Mouse (Mus musculus): ENCODE results near the gene Ccdc120. TPM values are rescaled to one million over a fixed set of nuclear protein-coding genes. Genes with fewer than 3 reads are reported as not detected.
"Not testable (repeated sequence)": the region's sequence is repeated elsewhere in the genome, so short reads cannot be mapped to it uniquely, and the experiment has no call there.

Gene Ccdc120
- polyA plus RNA-seq, 1 experiment from 2014 or later: 4.1 TPM

- Histone ChIP-seq H3K9ac (no peak overlapping the region), H3K9me3 (replicated peaks) (no peaks in the 10 kb centered on the region), H3K27me3 (no peaks in the 10 kb centered on the region), H3K4me3 (no peak overlapping the region), H3K4me1 (replicated peaks) (peaks cover 8% of the 10 kb centered on the region), H3K27ac (no peak overlapping the region), H3K4me2 (no peak overlapping the region), H3K36me3 (no peaks in the 10 kb centered on the region; the same call in 1 of the 2 replicates)
- 77% methylated on average over 7 of the region's 7 CpGs for WGBS
- no peak for ATAC-seq (replicated peaks; ENCODE audit: insufficient number of reproducible peaks, insufficient read depth, low FRiP score, low read depth)
These were observed 26.6 kb downstream of the Ccdc120 start for GRCm38 (mm10) chrX:7724135-7724534.

DNA sequence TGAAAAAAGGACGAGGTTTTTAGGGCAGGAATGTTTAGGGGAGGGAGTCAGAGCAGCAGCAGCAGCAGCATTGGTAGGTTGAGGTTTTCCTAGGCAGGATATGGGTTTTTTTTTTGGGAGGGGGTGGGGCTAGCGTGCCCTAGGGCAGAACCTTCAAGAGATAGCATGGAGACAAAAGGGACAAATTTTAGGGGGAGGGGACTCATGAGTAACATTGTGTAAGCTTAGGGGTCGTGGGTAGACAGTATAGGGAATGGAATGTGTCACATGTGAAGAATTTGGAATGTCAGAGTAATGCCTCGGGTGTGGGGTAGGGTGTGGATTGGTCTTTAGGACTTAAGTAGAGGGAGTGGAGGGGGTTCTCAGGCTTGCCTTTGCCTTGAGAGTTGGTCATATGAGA is 28.0 kb downstream of the Ccdc120 start:
- Histone ChIP-seq H3K9me3 (replicated peaks) (no peaks in the 10 kb centered on the region), H3K4me2 (peak overlapping the region; percentile 73), H3K4me1 (replicated peaks) (peaks cover 4% of the 10 kb centered on the region), H3K27ac (no peak overlapping the region), H3K36me3 (no peaks in the 10 kb centered on the region; the same call in 1 of the 2 replicates), H3K27me3 (no peaks in the 10 kb centered on the region), H3K4me3 (peak overlapping the region; percentile 69), H3K9ac (peak overlapping the region; percentile 59; the same call in 1 of the 2 replicates)
- 7% methylated on average over 4 of the region's 4 CpGs for WGBS
- no peak for ATAC-seq (replicated peaks; ENCODE audit: insufficient number of reproducible peaks, insufficient read depth, low FRiP score, low read depth)

- peak overlapping the region; percentile 59 for H3K9ac ChIP-seq
- H3K9me3 ChIP-seq (replicated peaks): no peaks in the 10 kb centered on the region
- WGBS: 12% methylated on average over 11 of the region's 11 CpGs
- H3K4me2 ChIP-seq: peak overlapping the region; percentile 73
- peak overlapping the region; percentile 91 for H3K27ac ChIP-seq
- H3K27me3 ChIP-seq: no peaks in the 10 kb centered on the region
- H3K36me3 ChIP-seq: no peaks in the 10 kb centered on the region; the same call in 1 of the 2 replicates
- ATAC-seq (replicated peaks; ENCODE audit: insufficient number of reproducible peaks, insufficient read depth, low FRiP score, low read depth): no peak
- H3K4me1 ChIP-seq (replicated peaks): peaks cover 4% of the 10 kb centered on the region
- H3K4me3 ChIP-seq: peak overlapping the region; percentile 69
These were observed 28.5 kb downstream of the Ccdc120 start for GRCm38 (mm10) chrX:7722282-7722611.

DNA sequence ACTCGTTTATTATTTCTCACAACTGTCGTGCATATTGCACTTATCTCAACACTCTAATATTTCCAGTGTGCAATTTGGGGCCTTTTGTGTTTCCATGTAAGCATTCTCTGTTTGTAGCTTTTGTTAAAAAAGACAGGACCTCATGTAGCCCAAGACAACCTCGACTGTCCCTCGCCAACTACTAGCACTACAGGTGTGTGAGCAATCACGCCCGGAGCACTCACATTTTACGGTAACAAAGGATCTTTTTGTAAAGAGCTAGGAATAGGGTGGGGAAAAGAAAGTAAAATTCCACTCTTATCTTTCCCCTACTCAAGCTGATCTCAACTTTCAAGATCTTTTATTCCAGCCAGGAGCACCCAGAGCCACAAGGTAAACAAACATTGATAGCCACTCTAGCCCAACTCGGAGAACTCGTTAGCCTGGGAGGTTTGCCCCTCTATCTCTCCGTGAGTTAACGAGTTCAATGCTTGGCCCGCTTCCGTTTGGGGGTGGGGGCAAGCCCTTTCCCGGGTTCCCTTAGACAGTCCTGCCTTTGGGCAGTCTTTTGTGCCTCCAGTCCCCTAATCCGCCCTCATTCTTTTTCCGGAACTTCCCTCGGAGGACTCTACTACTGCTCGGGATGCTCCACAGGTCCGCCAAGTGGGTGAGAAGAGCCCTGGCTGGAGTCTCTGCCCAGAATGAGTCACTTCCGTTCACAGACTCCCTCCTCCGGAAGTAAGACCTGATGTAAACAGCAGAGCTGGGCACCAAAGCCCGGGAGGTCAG is 29.0 kb downstream of the Ccdc120 start, which contains the start of gene Gm45208:
TSS of gene Gm45208 (plus strand) at position 732 of the 768 bp plus-strand sequence.
- Histone ChIP-seq H3K36me3 (no peaks in the 10 kb centered on the region; the same call in 1 of the 2 replicates), H3K9me3 (replicated peaks) (no peaks in the 10 kb centered on the region), H3K4me2 (peak within 1 kb of the TSS; percentile 73), H3K9ac (peak within 1 kb of the TSS; percentile 59), H3K4me3 (peak within 1 kb of the TSS; percentile 69), H3K4me1 (replicated peaks) (peaks cover 4% of the 10 kb centered on the region), H3K27ac (peak within 1 kb of the TSS; percentile 91), H3K27me3 (no peaks in the 10 kb centered on the region)
- 18% methylated on average over 22 of the region's 22 CpGs for WGBS
- peak; percentile 87 for ATAC-seq (replicated peaks; ENCODE audit: insufficient number of reproducible peaks, insufficient read depth, low FRiP score, low read depth)

GRCm38 (mm10) chrX:7716058-7716457 is 34.6 kb downstream of the Ccdc120 start:
- H3K27ac ChIP-seq; H3K4me1 ChIP-seq (replicated peaks); H3K27me3 ChIP-seq; H3K4me2 ChIP-seq; H3K36me3 ChIP-seq; H3K9ac ChIP-seq; H3K9me3 ChIP-seq (replicated peaks); ATAC-seq (replicated peaks; ENCODE audit: insufficient number of reproducible peaks, insufficient read depth, low FRiP score, low read depth); H3K4me3 ChIP-seq: not testable (repeated sequence)
- WGBS: 42% methylated on average over 1 of the region's 1 CpGs

GRCm38 (mm10) chrX:7714135-7714899 is 36.4 kb downstream of the Ccdc120 start, which contains the start of gene Wdr45:
TSS of gene Wdr45 (plus strand) at chrX:7714333.
- Histone ChIP-seq H3K9ac (peak within 1 kb of the TSS; percentile 38; the same call in 1 of the 2 replicates), H3K4me2 (peak within 1 kb of the TSS; percentile 55), H3K4me3 (peak within 1 kb of the TSS; percentile 45), H3K27ac (peak within 1 kb of the TSS; percentile 24; the same call in 1 of the 2 replicates)
- H3K9me3 ChIP-seq (replicated peaks); H3K4me1 ChIP-seq (replicated peaks); H3K27me3 ChIP-seq; H3K36me3 ChIP-seq: not testable (repeated sequence)
- WGBS: 10% methylated on average over 38 of the region's 60 CpGs
- ATAC-seq (replicated peaks; ENCODE audit: insufficient number of reproducible peaks, insufficient read depth, low FRiP score, low read depth): peak; percentile 97

DNA sequence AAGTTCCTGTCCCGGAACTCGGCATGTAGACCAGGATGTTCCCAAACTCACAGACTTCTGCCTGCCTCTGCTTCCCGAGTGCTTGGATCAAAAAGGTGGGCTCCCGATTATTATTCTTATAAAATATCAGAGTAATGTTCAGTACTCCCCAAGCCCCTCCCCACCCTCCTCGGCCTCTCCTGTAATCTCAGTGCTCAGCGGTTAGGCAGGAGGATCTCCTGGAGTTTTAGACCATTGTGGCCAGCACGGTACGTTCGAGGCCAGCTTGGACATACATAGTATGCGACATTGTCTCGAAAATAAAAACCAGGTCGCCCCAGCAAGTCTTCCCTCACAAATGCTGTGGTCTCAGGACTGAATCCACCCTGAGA is 37.0 kb downstream of the Ccdc120 start:
- H3K27me3 ChIP-seq; H3K4me1 ChIP-seq (replicated peaks); H3K36me3 ChIP-seq; H3K9me3 ChIP-seq (replicated peaks); ATAC-seq (replicated peaks; ENCODE audit: insufficient number of reproducible peaks, insufficient read depth, low FRiP score, low read depth): not testable (repeated sequence)
- 22% methylated on average over 6 of the region's 12 CpGs for WGBS
- peak overlapping the region; percentile 38; the same call in 1 of the 2 replicates for H3K9ac ChIP-seq
- peak overlapping the region; percentile 55 for H3K4me2 ChIP-seq
- H3K27ac ChIP-seq: peak overlapping the region; percentile 24; the same call in 1 of the 2 replicates
- peak overlapping the region; percentile 45 for H3K4me3 ChIP-seq

- peak; percentile 89 for ATAC-seq (replicated peaks; ENCODE audit: insufficient number of reproducible peaks, insufficient read depth, low FRiP score, low read depth)
- H3K9ac ChIP-seq: peak within 1 kb of the TSS; percentile 72
- H3K4me1 ChIP-seq (replicated peaks): no peaks in the 10 kb centered on the region; the same call in 1 of the 2 replicates
- H3K27ac ChIP-seq: peak within 1 kb of the TSS; percentile 60; the same call in 1 of the 2 replicates
- H3K36me3 ChIP-seq: no peaks in the 10 kb centered on the region
- H3K4me2 ChIP-seq: peak within 1 kb of the TSS; percentile 62
- no peaks in the 10 kb centered on the region for H3K27me3 ChIP-seq
- WGBS: 9% methylated on average over 33 of the region's 33 CpGs
- H3K9me3 ChIP-seq (replicated peaks): no peaks in the 10 kb centered on the region
- peak within 1 kb of the TSS; percentile 64 for H3K4me3 ChIP-seq
These were observed 53.7 kb downstream of the Ccdc120 start, which contains the start of gene Gpkow for GRCm38 (mm10) chrX:7696954-7697381. TSS of gene Gpkow (plus strand) at chrX:7697131.

GRCm38 (mm10) chrX:7696520-7696919 is 54.2 kb downstream of the Ccdc120 start:
- Histone ChIP-seq H3K4me3 (peak overlapping the region; percentile 15; the same call in 1 of the 2 replicates), H3K9ac (no peak overlapping the region), H3K9me3 (replicated peaks) (no peaks in the 10 kb centered on the region), H3K4me2 (peak overlapping the region; percentile 45), H3K36me3 (no peaks in the 10 kb centered on the region), H3K27ac (no peak overlapping the region), H3K4me1 (replicated peaks) (no peaks in the 10 kb centered on the region; the same call in 1 of the 2 replicates), H3K27me3 (no peaks in the 10 kb centered on the region)
- 37% methylated on average over 6 of the region's 6 CpGs for WGBS
- peak; percentile 16; the same call in 1 of the 2 replicates for ATAC-seq (replicated peaks; ENCODE audit: insufficient number of reproducible peaks, insufficient read depth, low FRiP score, low read depth)

DNA sequence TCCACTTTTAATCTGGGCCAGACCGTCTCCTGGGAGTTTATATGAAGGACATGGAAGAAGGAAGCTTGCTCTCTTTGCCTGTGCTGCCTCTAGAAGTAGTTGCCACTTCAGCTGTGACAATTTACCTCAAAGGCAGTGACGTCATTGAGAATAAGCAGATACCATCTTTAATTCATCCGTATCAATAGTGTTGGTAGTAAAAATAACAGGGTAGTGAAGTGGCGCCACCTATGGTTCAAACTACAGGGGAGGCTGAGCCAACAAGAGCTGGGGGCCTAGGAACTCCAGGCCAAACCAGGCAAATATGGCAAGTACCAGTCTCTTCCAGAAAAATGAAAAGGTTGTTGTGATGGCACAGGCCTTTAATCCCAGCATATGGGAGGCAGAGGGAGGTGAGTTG is 57.8 kb downstream of the Ccdc120 start:
- Histone ChIP-seq H3K36me3 (no peaks in the 10 kb centered on the region), H3K4me3 (no peak overlapping the region), H3K27me3 (no peaks in the 10 kb centered on the region), H3K27ac (no peak overlapping the region), H3K9me3 (replicated peaks) (no peaks in the 10 kb centered on the region), H3K4me1 (replicated peaks) (no peaks in the 10 kb centered on the region; the same call in 1 of the 2 replicates), H3K4me2 (no peak overlapping the region), H3K9ac (no peak overlapping the region)
- WGBS: 39% methylated on average over 4 of the region's 4 CpGs
- ATAC-seq (replicated peaks; ENCODE audit: insufficient number of reproducible peaks, insufficient read depth, low FRiP score, low read depth): no peak

DNA sequence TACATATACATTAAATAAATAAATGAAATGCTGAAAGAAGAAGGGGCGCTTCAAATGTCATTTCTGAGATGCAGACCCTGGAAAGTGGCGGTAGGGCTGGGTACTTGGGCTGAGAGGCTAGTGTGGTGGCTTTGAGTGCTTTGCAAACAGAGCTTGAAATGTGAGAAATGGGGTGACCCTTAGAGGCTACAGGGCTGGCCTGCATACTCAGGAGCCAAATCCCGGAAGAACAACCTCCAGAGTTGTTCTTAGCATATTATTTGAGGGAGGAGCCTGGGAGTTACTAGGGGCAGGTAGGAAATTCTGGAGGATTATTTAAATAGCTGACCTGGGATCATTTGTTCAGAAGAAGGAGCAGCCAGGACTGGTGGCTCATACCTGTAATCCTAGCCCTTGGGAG is 60.2 kb downstream of the Ccdc120 start:
- no peak for ATAC-seq (replicated peaks; ENCODE audit: insufficient number of reproducible peaks, insufficient read depth, low FRiP score, low read depth)
- Histone ChIP-seq H3K27ac (no peak overlapping the region), H3K27me3 (no peaks in the 10 kb centered on the region), H3K4me1 (replicated peaks) (no peaks in the 10 kb centered on the region), H3K9ac (no peak overlapping the region), H3K36me3 (no peaks in the 10 kb centered on the region), H3K4me3 (no peak overlapping the region), H3K9me3 (replicated peaks) (no peaks in the 10 kb centered on the region), H3K4me2 (no peak overlapping the region)
- 58% methylated on average over 3 of the region's 3 CpGs for WGBS

All from heart, embryonic 15.5 days (tissue).